Mouse (Mus musculus) embryonic facial prominence, embryonic 14.5 days (tissue): ENCODE results near the gene Myo6. TPM values are rescaled to one million over a fixed set of nuclear protein-coding genes. Genes with fewer than 3 reads are reported as not detected.

Experiments used
- ATAC-seq: fragments of 200-750 bp; cut with Nextera tagmentation; 2 replicates; pipeline ENCODE4 v1.8.0; 2017; ENCODE audit warnings: low read depth, moderate number of reproducible peaks, moderate TSS enrichment
- DNase-seq: peaks from one replicate; pipeline ENCODE4 v3.0.0-alpha.2; 2015; ENCODE audit warnings: low spot score
- H3K27ac ChIP-seq: fragments of 300-500 bp; sonication (generic); replicated peaks from 2 replicates; pipeline ENCODE4 v1.5.1; 2014; ENCODE audit warnings: low read depth, mild to moderate bottlenecking, low read length, moderate library complexity
- H3K27me3 ChIP-seq: fragments of 300-500 bp; sonication (generic); replicated peaks from 2 replicates; pipeline ENCODE4 v1.6.1; 2014; ENCODE audit warnings: low read length; ENCODE audit not compliant: control insufficient read depth, insufficient read depth
- H3K36me3 ChIP-seq: fragments of 300-500 bp; sonication (generic); 2 replicates; pipeline ENCODE4 v1.6.1; 2014; ENCODE audit warnings: low read length, mixed read lengths; ENCODE audit not compliant: control insufficient read depth, insufficient read depth
- H3K4me1 ChIP-seq: fragments of 300-500 bp; sonication (generic); 2 replicates; pipeline ENCODE4 v1.6.1; 2014; ENCODE audit warnings: antibody characterized with exemption, low read length; ENCODE audit not compliant: control insufficient read depth, insufficient read depth
- H3K4me2 ChIP-seq: fragments of 300-500 bp; sonication (generic); 2 replicates; pipeline ENCODE4 v1.6.1; 2014; ENCODE audit warnings: low read depth, mild to moderate bottlenecking, low read length, moderate library complexity, mixed read lengths
- H3K4me3 ChIP-seq: fragments of 300-500 bp; sonication (generic); 2 replicates; pipeline ENCODE4 v1.5.1; 2014; ENCODE audit warnings: low read depth, mild to moderate bottlenecking, low read length
- H3K9ac ChIP-seq: fragments of 300-500 bp; sonication (generic); 2 replicates; pipeline ENCODE4 v1.6.1; 2014; ENCODE audit warnings: low read depth, mild to moderate bottlenecking, low read length, moderate library complexity, mixed read lengths
- H3K9me3 ChIP-seq: fragments of 300-500 bp; sonication (generic); 2 replicates; pipeline ENCODE4 v1.6.1; 2016; ENCODE audit warnings: low read length; ENCODE audit not compliant: control insufficient read depth
- WGBS: fragments of 180-500 bp; shearing (Covaris S2); extraction: QIAGEN DNeasy Blood & Tissue Kit; methylation state at CpG from one replicate; pipeline ENCODE4 v1.1.7; 2014; 5-methylcytosine and 5-hydroxymethylcytosine counted together
- polyA plus RNA-seq: library from polyadenylated mRNA; unstranded; fragments of >200 nt; fragmentation: Nextera tagmentation; extraction: Ambion mirVana; gene quantifications from 2 replicates; pipeline ENCODE4 v1.2.1, GENCODE M21; 2014

Gene Myo6
- polyA plus RNA-seq, 1 experiment from 2014 or later = 20.1 TPM

- 44% methylated on average over 9 of the region's 9 CpGs for WGBS
- H3K4me3 ChIP-seq = no peak overlapping the region
- no peak overlapping the region for H3K9ac ChIP-seq
- ATAC-seq (peak; percentile 88), DNase-seq (peak; percentile 57)
- H3K27ac ChIP-seq = no peak overlapping the region
- no peaks in the 10 kb centered on the region for H3K4me1 ChIP-seq
- no peaks in the 10 kb centered on the region for H3K36me3 ChIP-seq
- no peak overlapping the region for H3K4me2 ChIP-seq
- no peaks in the 10 kb centered on the region for H3K27me3 ChIP-seq
- no peaks in the 10 kb centered on the region for H3K9me3 ChIP-seq
Observed at GRCm38 (mm10) chr9:80173629-80174028, 8.8 kb downstream of the Myo6 start.

GRCm38 (mm10) chr9:80176696-80177478, 12.1 kb downstream of the Myo6 start:
- 84% methylated on average over 13 of the region's 13 CpGs for WGBS
- no peak overlapping the region for H3K4me2 ChIP-seq
- ATAC-seq (no peak), DNase-seq (no peak)
- H3K36me3 ChIP-seq = no peaks in the 10 kb centered on the region
- H3K9me3 ChIP-seq = no peaks in the 10 kb centered on the region
- no peak overlapping the region for H3K4me3 ChIP-seq
- no peaks in the 10 kb centered on the region for H3K27me3 ChIP-seq
- no peaks in the 10 kb centered on the region for H3K4me1 ChIP-seq
- H3K9ac ChIP-seq = no peak overlapping the region
- H3K27ac ChIP-seq = no peak overlapping the region

DNA sequence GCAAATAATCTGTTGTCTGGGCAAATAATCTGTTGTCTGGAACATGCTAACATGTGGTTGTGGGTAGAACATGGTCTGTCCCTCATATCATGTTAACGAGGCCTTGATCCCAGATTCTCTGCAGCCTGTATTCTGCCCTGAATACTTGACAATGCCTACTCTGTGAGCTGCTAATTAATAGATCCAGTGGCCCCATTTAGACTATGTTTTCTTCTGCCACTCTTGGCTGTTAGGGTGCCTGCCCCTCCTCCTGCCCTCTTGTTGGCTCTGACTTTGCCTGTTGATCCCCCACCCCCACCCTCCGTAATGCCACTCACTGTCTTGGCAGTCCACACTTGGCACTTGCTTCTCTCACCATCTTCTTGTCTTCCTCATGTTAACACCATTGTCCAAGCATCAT, 13.8 kb downstream of the Myo6 start:
- H3K4me2 ChIP-seq = no peak overlapping the region
- H3K4me1 ChIP-seq = no peaks in the 10 kb centered on the region
- WGBS = 70% methylated on average over 2 of the region's 2 CpGs
- H3K9me3 ChIP-seq = no peaks in the 10 kb centered on the region
- H3K9ac ChIP-seq = no peak overlapping the region
- H3K36me3 ChIP-seq = no peaks in the 10 kb centered on the region
- H3K27me3 ChIP-seq = no peaks in the 10 kb centered on the region
- no peak overlapping the region for H3K27ac ChIP-seq
- no peak for ATAC-seq
- no peak for DNase-seq
- no peak overlapping the region for H3K4me3 ChIP-seq

DNA sequence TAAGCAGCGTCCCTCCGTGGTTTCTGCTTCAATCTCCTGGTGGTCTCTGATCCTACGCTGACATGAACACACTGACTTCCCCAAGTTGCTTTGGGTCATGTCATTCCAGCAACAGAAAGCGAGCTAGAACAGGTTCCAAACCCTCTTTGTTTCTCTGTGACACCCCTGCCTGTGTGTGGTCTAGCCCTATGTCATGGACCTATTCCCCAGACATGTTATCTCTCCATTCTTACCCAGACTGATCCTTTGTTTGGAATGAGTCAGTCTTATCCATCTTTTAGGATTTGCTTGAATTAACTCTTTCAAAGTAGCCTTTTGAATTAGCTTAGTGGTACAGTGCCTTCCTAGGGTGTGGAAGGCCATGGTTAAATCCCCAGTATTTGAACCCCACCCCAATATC, 14.9 kb downstream of the Myo6 start:
- DNase-seq = no peak
- Histone ChIP-seq H3K4me1 (no peaks in the 10 kb centered on the region), H3K27me3 (no peaks in the 10 kb centered on the region), H3K4me2 (no peak overlapping the region), H3K36me3 (no peaks in the 10 kb centered on the region), H3K27ac (no peak overlapping the region), H3K9me3 (no peaks in the 10 kb centered on the region), H3K9ac (no peak overlapping the region), H3K4me3 (no peak overlapping the region)
- 76% methylated on average over 4 of the region's 4 CpGs for WGBS
- no peak for ATAC-seq

DNA sequence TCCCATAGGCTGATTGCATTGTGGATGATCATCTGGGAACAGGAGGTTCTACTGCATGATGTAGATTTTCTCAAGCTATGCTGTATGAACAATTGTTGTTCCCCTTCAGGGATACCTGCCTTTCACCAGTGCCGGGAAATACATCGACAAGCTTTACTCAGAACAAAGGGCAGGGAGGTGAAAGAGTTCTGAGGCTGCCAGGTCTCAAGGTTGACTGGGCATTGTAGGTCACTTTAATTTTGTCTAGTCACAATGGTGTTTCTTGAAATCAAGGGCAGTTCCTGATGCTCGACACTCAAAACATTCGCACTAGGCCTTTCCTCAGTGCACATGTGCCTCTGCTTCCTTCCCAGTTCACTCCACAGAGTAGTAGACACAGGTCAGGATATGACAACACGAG, 15.9 kb downstream of the Myo6 start:
- Histone ChIP-seq H3K4me1 (no peaks in the 10 kb centered on the region), H3K4me2 (no peak overlapping the region), H3K36me3 (no peaks in the 10 kb centered on the region), H3K9me3 (no peaks in the 10 kb centered on the region), H3K9ac (no peak overlapping the region), H3K4me3 (no peak overlapping the region), H3K27me3 (no peaks in the 10 kb centered on the region), H3K27ac (no peak overlapping the region)
- DNase-seq (no peak), ATAC-seq (no peak)
- 87% methylated on average over 5 of the region's 5 CpGs for WGBS

DNA sequence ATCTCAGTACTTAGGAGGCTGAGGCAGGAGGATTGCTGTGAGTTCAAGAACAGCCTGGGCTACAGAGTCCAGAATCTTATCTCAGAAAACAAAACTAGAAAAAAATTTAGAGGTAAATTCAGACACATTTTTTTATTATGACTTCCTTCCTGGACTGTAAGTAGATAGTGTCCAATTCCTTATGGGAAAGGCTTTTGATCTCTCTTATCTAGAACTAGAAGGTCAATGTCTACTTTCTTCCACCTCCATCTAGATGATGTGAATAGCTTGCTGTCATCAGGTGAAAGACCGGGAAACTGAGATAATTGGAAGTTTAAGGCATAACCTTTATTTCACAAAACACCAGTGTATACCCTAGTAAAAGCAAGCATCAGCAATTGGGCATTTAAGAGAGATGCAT, 16.9 kb downstream of the Myo6 start:
- H3K27ac ChIP-seq = no peak overlapping the region
- 84% methylated on average over 1 of the region's 1 CpGs for WGBS
- no peak overlapping the region for H3K9ac ChIP-seq
- no peak for ATAC-seq
- H3K4me1 ChIP-seq = no peaks in the 10 kb centered on the region
- H3K4me2 ChIP-seq = no peak overlapping the region
- no peaks in the 10 kb centered on the region for H3K36me3 ChIP-seq
- no peak for DNase-seq
- H3K4me3 ChIP-seq = no peak overlapping the region
- H3K9me3 ChIP-seq = no peaks in the 10 kb centered on the region
- H3K27me3 ChIP-seq = no peaks in the 10 kb centered on the region

DNA sequence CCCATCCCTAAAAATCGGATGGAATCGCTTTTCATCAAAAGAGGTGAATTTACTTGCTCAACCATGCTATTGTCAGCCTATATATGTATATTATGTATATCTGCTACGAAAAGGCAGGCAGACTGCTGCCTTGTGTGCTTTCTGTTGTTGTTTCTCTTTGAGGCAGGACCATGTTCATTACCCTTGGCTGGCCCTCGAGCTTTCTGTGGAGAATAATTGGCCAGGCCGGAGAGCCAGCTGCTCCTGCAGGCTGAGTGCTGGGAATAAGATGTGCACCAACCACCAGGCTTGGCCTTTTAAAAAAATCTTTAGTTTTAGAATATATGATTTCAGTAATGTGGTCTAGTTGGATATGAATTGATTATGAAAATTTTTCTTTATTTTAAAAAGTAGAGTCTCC, 19.3 kb downstream of the Myo6 start:
- Histone ChIP-seq H3K4me2 (no peak overlapping the region), H3K27me3 (no peaks in the 10 kb centered on the region), H3K9me3 (no peaks in the 10 kb centered on the region), H3K9ac (no peak overlapping the region), H3K4me1 (no peaks in the 10 kb centered on the region), H3K4me3 (no peak overlapping the region), H3K36me3 (no peaks in the 10 kb centered on the region), H3K27ac (no peak overlapping the region)
- no peak for DNase-seq
- no peak for ATAC-seq
- WGBS = 75% methylated on average over 5 of the region's 5 CpGs

- WGBS = 45% methylated on average over 3 of the region's 3 CpGs
- DNase-seq (no peak), ATAC-seq (no peak)
- H3K9me3 ChIP-seq = no peaks in the 10 kb centered on the region
- no peak overlapping the region for H3K9ac ChIP-seq
- H3K4me3 ChIP-seq = no peak overlapping the region
- no peaks in the 10 kb centered on the region for H3K36me3 ChIP-seq
- H3K27ac ChIP-seq = no peak overlapping the region
- H3K4me2 ChIP-seq = no peak overlapping the region
- H3K27me3 ChIP-seq = no peaks in the 10 kb centered on the region
- H3K4me1 ChIP-seq = no peaks in the 10 kb centered on the region
Observed at GRCm38 (mm10) chr9:80185737-80186136, 20.9 kb downstream of the Myo6 start.

- H3K4me2 ChIP-seq = no peak overlapping the region
- WGBS = 90% methylated on average over 8 of the region's 8 CpGs
- no peak for DNase-seq
- H3K4me1 ChIP-seq = no peaks in the 10 kb centered on the region
- no peak for ATAC-seq
- no peaks in the 10 kb centered on the region for H3K9me3 ChIP-seq
- H3K27ac ChIP-seq = no peak overlapping the region
- no peaks in the 10 kb centered on the region for H3K27me3 ChIP-seq
- no peaks in the 10 kb centered on the region for H3K36me3 ChIP-seq
- no peak overlapping the region for H3K4me3 ChIP-seq
- H3K9ac ChIP-seq = no peak overlapping the region
Observed at GRCm38 (mm10) chr9:80186693-80187092, 21.9 kb downstream of the Myo6 start.
